Mouse (Mus musculus) CH12.LX (cell line): ENCODE measurements at regions not wholly inside any gene's neighbourhood (a gene's known extent, or its start where the extent isn't known, plus 50 kb on each side); places are given as distances from the start of the nearest gene placed in this dataset.

Experiments
- DNase-seq: peaks from one replicate; pipeline ENCODE4 v3.0.0-alpha.2; 2013; ENCODE audit errors: extremely low read depth
- H3K27ac ChIP-seq: 2 replicates; pipeline ENCODE4 v1.5.1; 2012; ENCODE audit warnings: low read depth, mild to moderate bottlenecking, control low read depth, moderate library complexity; ENCODE audit not compliant: insufficient read depth
- H3K27me3 ChIP-seq: replicated peaks from 2 replicates; pipeline ENCODE3; 2012; ENCODE audit warnings: inconsistent platforms
- H3K36me3 ChIP-seq, 2 experiments: replicated peaks in 1 of 2; 2 replicates each; pipeline versions ENCODE3 to v1.6.1; 2012; ENCODE audit warnings: inconsistent platforms in 1 of 2, low read length in 1 of 2, mild to moderate bottlenecking in 1 of 2, mixed read lengths in 1 of 2, moderate library complexity in 1 of 2; ENCODE audit not compliant: control insufficient read depth in 1 of 2, insufficient read depth in 1 of 2
- H3K4me1 ChIP-seq, 2 experiments: 2 replicates each; pipeline ENCODE4 v1.6.1; 2012; ENCODE audit warnings: inconsistent platforms in 1 of 2, moderate library complexity in 1 of 2; ENCODE audit not compliant: insufficient read depth in 2 of 2, control insufficient read depth in 1 of 2
- H3K4me2 ChIP-seq: 2 replicates; pipeline ENCODE4 v1.6.1; 2012; ENCODE audit warnings: low read depth, mild to moderate bottlenecking, control low read depth; ENCODE audit not compliant: poor library complexity, insufficient read depth, severe bottlenecking
- H3K4me3 ChIP-seq, 3 experiments: fragments of 150-350 bp in 1 of 3; sonication (generic) in 1 of 3; replicated peaks in 1 of 3; 2 replicates each; pipeline versions ENCODE3 to v1.5.1; 2011 to 2012; ENCODE audit warnings: low read depth in 2 of 3, low read length in 2 of 3, mild to moderate bottlenecking in 2 of 3, moderate library complexity in 2 of 3, control low read depth in 1 of 3, improper control_type of control experiment in 1 of 3, inconsistent platforms in 1 of 3, mixed read lengths in 1 of 3; ENCODE audit not compliant: poor library complexity in 1 of 3
- H3K79me2 ChIP-seq: replicated peaks from 2 replicates; pipeline ENCODE4 v1.6.1; 2012; ENCODE audit warnings: mild to moderate bottlenecking, moderate library complexity; ENCODE audit not compliant: control insufficient read depth, poor library complexity, insufficient read depth, severe bottlenecking; ENCODE audit errors: extremely low read depth
- H3K9ac ChIP-seq: 2 replicates; pipeline ENCODE4 v1.6.1; 2012; ENCODE audit warnings: low read depth, mild to moderate bottlenecking, control low read depth, moderate library complexity; ENCODE audit not compliant: insufficient read depth
- H3K9me3 ChIP-seq: replicated peaks from 2 replicates; pipeline ENCODE3; 2012; ENCODE audit warnings: low read length, inconsistent platforms, mixed read lengths
- BHLHE40 ChIP-seq: IDR thresholded peaks from 2 replicates; pipeline ENCODE4 v1.6.1; 2011; ENCODE audit warnings: mild to moderate bottlenecking, low read depth, low read length, improper control_type of control experiment
- CHD2 ChIP-seq: IDR thresholded peaks from 2 replicates; pipeline ENCODE4 v1.6.1; 2011; ENCODE audit warnings: low read length, improper control_type of control experiment
- CTCF ChIP-seq, 2 experiments: IDR thresholded peaks in 1 of 2; conservative IDR thresholded peaks in 1 of 2; 2 replicates each; pipeline ENCODE4 v1.5.1; 2011 to 2012; ENCODE audit warnings: low read depth in 2 of 2, low read length in 2 of 2, improper control_type of control experiment in 1 of 2, inconsistent platforms in 1 of 2, mild to moderate bottlenecking in 1 of 2, moderate library complexity in 1 of 2
- ELF1 ChIP-seq: IDR thresholded peaks from 2 replicates; pipeline ENCODE4 v1.6.1; 2014; ENCODE audit warnings: low read depth, mild to moderate bottlenecking, inconsistent platforms, low read length, improper control_type of control experiment
- EP300 ChIP-seq: IDR thresholded peaks from 2 replicates; pipeline ENCODE4 v1.6.1; 2011; ENCODE audit warnings: low read length, improper control_type of control experiment
- ETS1 ChIP-seq: conservative IDR thresholded peaks from 2 replicates; pipeline ENCODE4 v1.6.1; 2012; ENCODE audit warnings: low read depth, mild to moderate bottlenecking, inconsistent platforms, low read length, improper control_type of control experiment, moderate library complexity
- HCFC1 ChIP-seq: IDR thresholded peaks from 2 replicates; pipeline ENCODE4 v1.6.1; 2012; ENCODE audit warnings: low read depth, mild to moderate bottlenecking, inconsistent platforms, low read length, improper control_type of control experiment
- IRF4 ChIP-seq: IDR thresholded peaks from 2 replicates; pipeline ENCODE4 v1.6.1; 2014; ENCODE audit warnings: low read depth, mild to moderate bottlenecking, inconsistent platforms, low read length, improper control_type of control experiment
- JUN ChIP-seq: IDR thresholded peaks from 2 replicates; pipeline ENCODE4 v1.6.1; 2011; ENCODE audit warnings: low read depth, mild to moderate bottlenecking, low read length, improper control_type of control experiment, moderate library complexity; ENCODE audit not compliant: insufficient read depth
- JUND ChIP-seq: conservative IDR thresholded peaks from 2 replicates; pipeline ENCODE4 v1.6.1; 2011; ENCODE audit warnings: low read depth, low read length, improper control_type of control experiment
- MAZ ChIP-seq: IDR thresholded peaks from 2 replicates; pipeline ENCODE4 v1.6.1; 2012; ENCODE audit warnings: low read depth, mild to moderate bottlenecking, inconsistent platforms, low read length, improper control_type of control experiment, moderate library complexity
- MEF2A ChIP-seq: IDR thresholded peaks from 2 replicates; pipeline ENCODE4 v1.6.1; 2014; ENCODE audit warnings: low read depth, mild to moderate bottlenecking, inconsistent platforms, low read length, improper control_type of control experiment, borderline replicate concordance
- MYC ChIP-seq: IDR thresholded peaks from 2 replicates; pipeline ENCODE4 v1.6.1; 2011; ENCODE audit warnings: low read depth, mild to moderate bottlenecking, improper control_type of control experiment, low read length
- NRF1 ChIP-seq: IDR thresholded peaks from 2 replicates; pipeline ENCODE4 v1.6.1; 2014; ENCODE audit warnings: low read depth, mild to moderate bottlenecking, inconsistent platforms, low read length, improper control_type of control experiment, moderate library complexity
- PAX5 ChIP-seq: IDR thresholded peaks from 2 replicates; pipeline ENCODE4 v1.6.1; 2012; ENCODE audit warnings: low read length, inconsistent platforms, mixed read lengths
- SIN3A ChIP-seq: IDR thresholded peaks from 2 replicates; pipeline ENCODE4 v1.6.1; 2012; ENCODE audit warnings: low read length, improper control_type of control experiment, inconsistent platforms
- TCF12 ChIP-seq: IDR thresholded peaks from 2 replicates; pipeline ENCODE4 v1.6.1; 2014; ENCODE audit warnings: low read depth, mild to moderate bottlenecking, inconsistent platforms, low read length, improper control_type of control experiment
- ZC3H11A ChIP-seq: IDR thresholded peaks from 2 replicates; pipeline ENCODE4 v1.6.1; 2012; ENCODE audit warnings: low read depth, mild to moderate bottlenecking, inconsistent platforms, low read length, improper control_type of control experiment
- ZMIZ1 ChIP-seq: IDR thresholded peaks from 2 replicates; pipeline ENCODE4 v1.6.1; 2012; ENCODE audit warnings: low read depth, mild to moderate bottlenecking, inconsistent platforms, low read length, improper control_type of control experiment
- dilution Hi-C: fragments of 300-500 bp; cut with MboI; formaldehyde crosslinking; loops from 2 replicates; pipeline ENCODE4 v1.14.3; 2020; ENCODE audit warnings: low sequenced_read_pairs; ENCODE audit not compliant: extremely low pct_unique_long_range_greater_than_20kb, extremely low pct_ligation_motif_present
- in situ Hi-C: fragments of 300-500 bp; cut with MboI; formaldehyde crosslinking; loops from 3 replicates; pipeline ENCODE4 v1.14.3; 2019; ENCODE audit warnings: low sequenced_read_pairs, low pct_ligation_motif_present, low pct_unique_long_range_greater_than_20kb, mixed read lengths

- in situ Hi-C loops = no loop called here
- Histone ChIP-seq H3K4me2 (no peak overlapping the region), H3K4me1 (no peaks in the 10 kb centered on the region), H3K27ac (no peak overlapping the region), H3K9ac (no peak overlapping the region), H3K27me3 (no peaks in the 10 kb centered on the region), H3K4me3 (no peak overlapping the region), H3K79me2 (no peaks in the 10 kb centered on the region), H3K36me3 (no peaks in the 10 kb centered on the region), H3K9me3 (no peaks in the 10 kb centered on the region)
- TF ChIP-seq CTCF (conservative IDR thresholded peaks at IDR 0.05 in 1 of 2, IDR thresholded peaks at IDR 0.05 in 1 of 2; ENCODE audit: low read depth in 2 of 2, low read length in 2 of 2) (no peak), PAX5 (no peak), CHD2 (no peak), BHLHE40 (no peak)
- dilution Hi-C loops = no loop called here
- no peak for DNase-seq
Observed at GRCm38 (mm10) chr17:64908671-64909070, 72.8 kb upstream of the 4930583I09Rik start.

GRCm38 (mm10) chr17:64901721-64902623 lies 66.1 kb upstream of the 4930583I09Rik start:
- no peak overlapping the region for H3K4me3 ChIP-seq
- TF ChIP-seq BHLHE40 (peak; percentile 30; the same call in 1 of the 2 replicates), HCFC1 (no peak), MAZ (no peak), JUN (no peak)
- H3K36me3 ChIP-seq = no peaks in the 10 kb centered on the region
- H3K27ac ChIP-seq = no peak overlapping the region
- peak overlapping the region; percentile 2; the same call in 1 of the 2 replicates for H3K4me2 ChIP-seq
- dilution Hi-C loops = no loop called here
- in situ Hi-C loops = no loop called here
- no peaks in the 10 kb centered on the region for H3K27me3 ChIP-seq
- no peak for DNase-seq
- peaks cover 8 to 31% of the 10 kb centered on the region in 2 experiments for H3K4me1 ChIP-seq
- H3K9ac ChIP-seq = no peak overlapping the region
- peaks cover 2% of the 10 kb centered on the region for H3K9me3 ChIP-seq
- no peaks in the 10 kb centered on the region for H3K79me2 ChIP-seq

- no peaks in the 10 kb centered on the region for H3K36me3 ChIP-seq
- H3K9ac ChIP-seq = no peak overlapping the region
- H3K4me1 ChIP-seq = peaks cover 12 to 62% of the 10 kb centered on the region in 2 experiments
- peak; percentile 78 for DNase-seq
- dilution Hi-C loops = no loop called here
- H3K4me2 ChIP-seq = peak overlapping the region; percentile 39; the same call in 1 of the 2 replicates
- H3K9me3 ChIP-seq = peaks cover 2% of the 10 kb centered on the region
- no peaks in the 10 kb centered on the region for H3K27me3 ChIP-seq
- in situ Hi-C loops = no loop called here
- no peaks in the 10 kb centered on the region for H3K79me2 ChIP-seq
- H3K27ac ChIP-seq = no peak overlapping the region
- H3K4me3 ChIP-seq = no peak overlapping the region
- no peak for TF ChIP-seq NRF1
- peak; percentile 80 for TF ChIP-seq TCF12
- TF ChIP-seq MYC = no peak
- TF ChIP-seq ZMIZ1 = no peak
- no peak for TF ChIP-seq ZC3H11A
- peak; percentile 75 for TF ChIP-seq ELF1
- peak; percentile 95 for TF ChIP-seq EP300
- no peak for TF ChIP-seq SIN3A
- peak; percentile 73; the same call in 1 of the 2 replicates for TF ChIP-seq JUN
- TF ChIP-seq ETS1 = peak; percentile 72
- peak; percentile 67; the same call in 1 of the 2 replicates for TF ChIP-seq MEF2A
- TF ChIP-seq IRF4 = peak; percentile 95
- peak; percentile 56 for TF ChIP-seq BHLHE40
- peak; percentile 89 for TF ChIP-seq JUND
Observed at GRCm38 (mm10) chr17:64897473-64897872, 61.6 kb upstream of the 4930583I09Rik start.
